32 mouse cellular contexts compared by ENCODE assay signal in the genomic region with DNA sequence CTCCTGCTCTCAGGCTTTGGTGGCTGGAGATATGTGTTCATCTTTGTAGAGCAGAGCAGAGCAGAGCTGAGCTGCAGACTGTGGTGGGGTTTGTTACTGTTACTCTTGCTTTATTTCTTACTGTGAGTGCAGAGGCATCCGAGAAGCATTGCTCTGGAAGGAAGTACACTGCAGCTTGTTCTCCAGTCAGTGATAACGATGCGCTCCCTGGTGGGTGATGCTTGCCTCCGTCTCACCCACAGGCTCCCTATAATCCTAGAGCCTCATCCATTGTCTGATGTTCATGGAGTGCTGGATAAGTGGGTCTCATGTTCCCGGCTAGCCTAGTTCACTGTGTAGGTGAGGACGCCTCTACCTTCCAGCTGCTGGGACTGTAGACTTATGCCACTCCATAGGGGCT. TPM values are rescaled to one million over a fixed set of nuclear protein-coding genes. Genes with fewer than 3 reads are reported as not detected.
DNase-seq lines count a peak whose midpoint lies in the region; ATAC-seq and TF ChIP-seq lines count a peak whose summit lies in the region.
"Had no signal": no experiment of that assay in that cellular context is flagged by ENCODE, and none has a peak within 500 bp of the region (broad histone marks: within the 10 kb centered on the region; RNA-seq: fewer than 3 reads in every experiment).

No protein-coding gene starts in this region.

- peak; percentile 25; the same call in 1 of the 2 replicates for TF ChIP-seq CTCF in stomach, postnatal 0 days (IDR thresholded peaks at IDR 0.05; ENCODE audit: low read depth)

- no peak overlapping the region for H3K9ac ChIP-seq in stomach, postnatal 0 days (ENCODE audit: low read length)
- H3K9ac ChIP-seq: embryonic facial prominence, embryonic 13.5 days; forebrain, embryonic 13.5 days; heart, embryonic 15.5 days; hindbrain, embryonic 15.5 days; limb, embryonic 12.5 days; liver, embryonic 13.5 days; stomach, embryonic 15.5 days had no signal

- DNase-seq in heart, adult 11 months: peak; percentile 46
- no peak for DNase-seq in heart, adult 8-10 months (ENCODE audit: low spot score)
- peak; percentile 22 for DNase-seq in left cerebral cortex, adult 11 months (ENCODE audit: low spot score)
- no peak for DNase-seq in left cerebral cortex, adult 8-10 months (ENCODE audit: low spot score in 2 of 2)
- DNase-seq in right cerebral cortex, postnatal 14 days: peak; percentile 14
- no peak for DNase-seq in right cerebral cortex, postnatal 25 days
- no peak for DNase-seq in stomach, postnatal 0 days (ENCODE audit: low spot score)
- DNase-seq in cerebellum, adult 18-20 months: no peak
- DNase-seq: adrenal gland, postnatal 36 days; B cell, adult 2 months; cerebellum, adult 11 months; cerebellum, postnatal 14 days; embryo, embryonic 11 days; gastrocnemius, postnatal 36 days; heart, postnatal 36 days; kidney, postnatal 25 days; liver, embryonic 13.5 days; lung, adult 2 months; lung, postnatal 14 days; thymus, adult 18-20 months; thymus, postnatal 36 days had no signal

- no peak overlapping the region for H3K27ac ChIP-seq in stomach, postnatal 0 days (replicated peaks)
- H3K27ac ChIP-seq: embryonic facial prominence, embryonic 13.5 days; forebrain, embryonic 13.5 days; heart, embryonic 15.5 days; hindbrain, embryonic 15.5 days; limb, embryonic 12.5 days; liver, embryonic 13.5 days; stomach, embryonic 15.5 days had no signal

- WGBS in stomach, postnatal 0 days: 82% methylated on average over 6 of the region's 6 CpGs

- H3K4me3 ChIP-seq in stomach, postnatal 0 days (ENCODE audit: low read depth, low read length): no peak overlapping the region
- H3K4me3 ChIP-seq: embryonic facial prominence, embryonic 13.5 days; erythroblast, embryonic 14.5 days; forebrain, embryonic 13.5 days; heart, embryonic 15.5 days; hindbrain, embryonic 15.5 days; limb, embryonic 12.5 days; liver, embryonic 13.5 days; stomach, embryonic 15.5 days had no signal

- H3K27me3 ChIP-seq in stomach, postnatal 0 days (ENCODE audit: control insufficient read depth, insufficient read depth, low read length): no peaks in the 10 kb centered on the region
- H3K27me3 ChIP-seq: CH12.LX; embryonic facial prominence, embryonic 13.5 days; forebrain, embryonic 13.5 days; heart, embryonic 15.5 days; hindbrain, embryonic 15.5 days; limb, embryonic 12.5 days; Patski; stomach, embryonic 15.5 days had no signal

- no peak for TF ChIP-seq EP300 in stomach, postnatal 0 days (optimal IDR thresholded peaks at IDR 0.05)

- H3K9me3 ChIP-seq in stomach, postnatal 0 days (ENCODE audit: control insufficient read depth, low read length): no peaks in the 10 kb centered on the region
- H3K9me3 ChIP-seq: embryonic facial prominence, embryonic 13.5 days; forebrain, embryonic 13.5 days; heart, embryonic 15.5 days; hindbrain, embryonic 15.5 days; limb, embryonic 12.5 days; liver, embryonic 13.5 days; stomach, embryonic 15.5 days had no signal

- H3K4me2 ChIP-seq in stomach, postnatal 0 days (replicated peaks; ENCODE audit: low read depth): no peak overlapping the region
- H3K4me2 ChIP-seq: embryonic facial prominence, embryonic 13.5 days; forebrain, embryonic 13.5 days; heart, embryonic 15.5 days; hindbrain, embryonic 15.5 days; limb, embryonic 12.5 days; midbrain, embryonic 11.5 days; stomach, embryonic 15.5 days had no signal

- peaks cover 11% of the 10 kb centered on the region for H3K36me3 ChIP-seq in stomach, postnatal 0 days (ENCODE audit: control insufficient read depth, insufficient read depth, low read length)
- H3K36me3 ChIP-seq: G1E had no signal

- ATAC-seq in stomach, postnatal 0 days (ENCODE audit: low FRiP score, low TSS enrichment): no peak
- ATAC-seq: forebrain, embryonic 13.5 days; Patski had no signal

- no peaks in the 10 kb centered on the region for H3K4me1 ChIP-seq in stomach, postnatal 0 days (replicated peaks; ENCODE audit: control insufficient read depth, insufficient read depth)

RNA-seq across cellular contexts. Expression of a gene that starts 6.0 kb away (rescaled TPM):
- 100 to 1,000 TPM; 105 to 121 (median 111) TPM for total RNA-seq in heart, adult 8-10 months (2022)
- 100 to 1,000 TPM; 184 to 194 (median 190) TPM for total RNA-seq in left cerebral cortex, adult 8-10 months (2022)
- 28.9 and 32.3 TPM in 2 replicates for polyA plus RNA-seq in stomach, postnatal 0 days (2015; fragmentation: Nextera tagmentation; extraction: Ambion mirVana)
- polyA plus RNA-seq: G1E had no signal

Comparison
In these comparisons a context has a peak if more than half of its experiments do, and no peak if none do; other contexts are left out.
1. DNase-seq: peak in heart, adult 11 months (single experiment), left cerebral cortex, adult 11 months (single experiment) and right cerebral cortex, postnatal 14 days (single experiment); none in heart, adult 8-10 months (single experiment), left cerebral cortex, adult 8-10 months (0 of 2), right cerebral cortex, postnatal 25 days (single experiment), stomach, postnatal 0 days (single experiment) and cerebellum, adult 18-20 months (0 of 2).